Mouse (Mus musculus): ENCODE data around the gene Hist1h1e. TPM values are rescaled to one million over a fixed set of nuclear protein-coding genes. Genes with fewer than 3 reads are reported as not detected.

Gene Hist1h1e
- polyA plus RNA-seq, 1 experiment from 2014 or later: 17.8 TPM

- WGBS: under 1% methylated on average over 18 of the region's 18 CpGs
- H3K4me2 ChIP-seq (ENCODE audit: low read length): peak within 1 kb of the TSS; percentile 83
- H3K4me3 ChIP-seq (ENCODE audit: low read depth, low read length): peak within 1 kb of the TSS; percentile 46
Observed at GRCm38 (mm10) chr13:23571022-23571503, 51.3 kb downstream of the Hist1h1e start, which contains the start of the genes Hist1h2ae and Hist1h2bg. TSS of gene Hist1h2ae (minus strand) at chr13:23571220. TSS of gene Hist1h2bg (plus strand) at chr13:23571396.

More at GRCm38 (mm10) chr13:23571022-23571503, 51.3 kb downstream of the Hist1h1e start, which contains the start of the genes Hist1h2ae and Hist1h2bg:
- no peaks in the 10 kb centered on the region for H3K9me3 ChIP-seq (replicated peaks; ENCODE audit: control insufficient read depth, low read length)
- peak within 1 kb of the TSS; percentile 84 for H3K9ac ChIP-seq (ENCODE audit: low read length)
- ATAC-seq (peak; percentile 90), DNase-seq (ENCODE audit: low spot score) (peak; percentile 99)
- peaks cover 17% of the 10 kb centered on the region for H3K4me1 ChIP-seq (ENCODE audit: control insufficient read depth, insufficient read depth, low read length)
- no peaks in the 10 kb centered on the region for H3K27me3 ChIP-seq (replicated peaks; ENCODE audit: control insufficient read depth, insufficient read depth, low read length)
- no peaks in the 10 kb centered on the region for H3K36me3 ChIP-seq (ENCODE audit: control insufficient read depth, insufficient read depth, low read length)
- peak within 1 kb of the TSS; percentile 93 for H3K27ac ChIP-seq (ENCODE audit: low read depth, low read length)

Small RNA genes lying within 50 kb of the gene (microRNA-seq; reads per million reads assigned to microRNA genes)
- gene Gm44359 (not detected), gene Gm44394 (not detected)

Other genes with a start within 250 kb of the Hist1h1e start
- gene Abt1, start 198.7 kb downstream of the Hist1h1e start, polyA plus RNA-seq (2014; fragmentation: Nextera tagmentation; extraction: Ambion mirVana): 12.9 and 13.8 TPM in 2 replicates
- 0.22 TPM in 1 of 2 replicates, not detected in the other for gene Btn1a1, start 156.7 kb downstream of the Hist1h1e start, polyA plus RNA-seq (2014; fragmentation: Nextera tagmentation; extraction: Ambion mirVana)
- 0.10 TPM in 1 of 2 replicates, not detected in the other for gene Btn2a2, start 133.7 kb downstream of the Hist1h1e start, polyA plus RNA-seq (2014; fragmentation: Nextera tagmentation; extraction: Ambion mirVana)
- gene Hist1h4h, start 91.5 kb downstream of the Hist1h1e start, polyA plus RNA-seq (2014; fragmentation: Nextera tagmentation; extraction: Ambion mirVana): 4.3 and 7.1 TPM in 2 replicates
- gene Hist1h2af, start 88.7 kb downstream of the Hist1h1e start, polyA plus RNA-seq (2014; fragmentation: Nextera tagmentation; extraction: Ambion mirVana): 1.9 and 4.4 TPM in 2 replicates
- gene Hist1h3g, start 87.1 kb downstream of the Hist1h1e start, polyA plus RNA-seq (2014; fragmentation: Nextera tagmentation; extraction: Ambion mirVana): 2.2 and 5.3 TPM in 2 replicates
- 0.30 and 0.32 TPM in 2 replicates for gene Hist1h2bh, start 79.2 kb downstream of the Hist1h1e start, polyA plus RNA-seq (2014; fragmentation: Nextera tagmentation; extraction: Ambion mirVana)
- 0.62 and 0.89 TPM in 2 replicates for gene Hist1h3f, start 78.5 kb downstream of the Hist1h1e start, polyA plus RNA-seq (2014; fragmentation: Nextera tagmentation; extraction: Ambion mirVana)
- gene Hist1h4f, start 70.9 kb downstream of the Hist1h1e start, polyA plus RNA-seq (2014; fragmentation: Nextera tagmentation; extraction: Ambion mirVana): not detected in 2 replicates
- gene Hist1h1d, start 69.3 kb downstream of the Hist1h1e start, polyA plus RNA-seq (2014; fragmentation: Nextera tagmentation; extraction: Ambion mirVana): 0.36 and 0.52 TPM in 2 replicates
- gene Hist1h3e, start 60.2 kb downstream of the Hist1h1e start, polyA plus RNA-seq (2014; fragmentation: Nextera tagmentation; extraction: Ambion mirVana): 3.4 and 5.7 TPM in 2 replicates
- gene Hist1h2ae, start 51.3 kb downstream of the Hist1h1e start, polyA plus RNA-seq (2014; fragmentation: Nextera tagmentation; extraction: Ambion mirVana): 65.4 and 105 TPM in 2 replicates
- 2.3 and 4.3 TPM in 2 replicates for gene Hist1h2bg, start 51.2 kb downstream of the Hist1h1e start, polyA plus RNA-seq (2014; fragmentation: Nextera tagmentation; extraction: Ambion mirVana)
- gene Hist1h2bf, start 48.4 kb downstream of the Hist1h1e start, polyA plus RNA-seq (2014; fragmentation: Nextera tagmentation; extraction: Ambion mirVana): 1.2 and 3.9 TPM in 2 replicates
- gene Hist1h2ad, start 48.2 kb downstream of the Hist1h1e start, polyA plus RNA-seq (2014; fragmentation: Nextera tagmentation; extraction: Ambion mirVana): 2.2 and 3.2 TPM in 2 replicates
- 5.8 and 5.9 TPM in 2 replicates for gene Hist1h3d, start 46.8 kb downstream of the Hist1h1e start, polyA plus RNA-seq (2014; fragmentation: Nextera tagmentation; extraction: Ambion mirVana)
- gene Hist1h4d, start 41.0 kb downstream of the Hist1h1e start, polyA plus RNA-seq (2014; fragmentation: Nextera tagmentation; extraction: Ambion mirVana): 61.0 and 106 TPM in 2 replicates
- 1.2 and 1.8 TPM in 2 replicates for gene Hist1h2be, start 1.4 kb downstream of the Hist1h1e start, polyA plus RNA-seq (2014; fragmentation: Nextera tagmentation; extraction: Ambion mirVana)
- gene Hist1h2ac, start 61.4 kb upstream of the Hist1h1e start, polyA plus RNA-seq (2014; fragmentation: Nextera tagmentation; extraction: Ambion mirVana): 0.91 and 1.3 TPM in 2 replicates
- 32.2 and 39.5 TPM in 2 replicates for gene Hist1h2bc, start 61.6 kb upstream of the Hist1h1e start, polyA plus RNA-seq (2014; fragmentation: Nextera tagmentation; extraction: Ambion mirVana)
- gene Hist1h1t, start 73.3 kb upstream of the Hist1h1e start, polyA plus RNA-seq (2014; fragmentation: Nextera tagmentation; extraction: Ambion mirVana): not detected in 2 replicates
- 2.9 and 6.5 TPM in 2 replicates for gene Hist1h4c, start 75.9 kb upstream of the Hist1h1e start, polyA plus RNA-seq (2014; fragmentation: Nextera tagmentation; extraction: Ambion mirVana)
- gene Hfe, start 88.3 kb upstream of the Hist1h1e start, polyA plus RNA-seq (2014; fragmentation: Nextera tagmentation; extraction: Ambion mirVana): 3.5 and 4.7 TPM in 2 replicates
- 16.9 and 25.2 TPM in 2 replicates for gene Hist1h1c, start 116.2 kb upstream of the Hist1h1e start, polyA plus RNA-seq (2014; fragmentation: Nextera tagmentation; extraction: Ambion mirVana)
- gene Hist1h3c, start 123.0 kb upstream of the Hist1h1e start, polyA plus RNA-seq (2014; fragmentation: Nextera tagmentation; extraction: Ambion mirVana): 2.4 and 5.9 TPM in 2 replicates
- 1.3 and 1.5 TPM in 2 replicates for gene Hist1h2bb, start 124.2 kb upstream of the Hist1h1e start, polyA plus RNA-seq (2014; fragmentation: Nextera tagmentation; extraction: Ambion mirVana)
- gene Hist1h2ab, start 128.6 kb upstream of the Hist1h1e start, polyA plus RNA-seq (2014; fragmentation: Nextera tagmentation; extraction: Ambion mirVana): 27.8 and 49.2 TPM in 2 replicates
- 2.3 and 9.6 TPM in 2 replicates for gene Hist1h3b, start 129.7 kb upstream of the Hist1h1e start, polyA plus RNA-seq (2014; fragmentation: Nextera tagmentation; extraction: Ambion mirVana)
- gene Hist1h4b, start 134.5 kb upstream of the Hist1h1e start, polyA plus RNA-seq (2014; fragmentation: Nextera tagmentation; extraction: Ambion mirVana): 3.5 and 4.7 TPM in 2 replicates
- gene Hist1h4a, start 138.7 kb upstream of the Hist1h1e start, polyA plus RNA-seq (2014; fragmentation: Nextera tagmentation; extraction: Ambion mirVana): 0.97 TPM in 1 of 2 replicates, not detected in the other
- 2.0 and 4.7 TPM in 2 replicates for gene Hist1h3a, start 139.8 kb upstream of the Hist1h1e start, polyA plus RNA-seq (2014; fragmentation: Nextera tagmentation; extraction: Ambion mirVana)
- gene Hist1h1a, start 141.1 kb upstream of the Hist1h1e start, polyA plus RNA-seq (2014; fragmentation: Nextera tagmentation; extraction: Ambion mirVana): 2.3 and 2.4 TPM in 2 replicates
- not detected in 2 replicates for gene Trim38, start 147.4 kb upstream of the Hist1h1e start, polyA plus RNA-seq (2014; fragmentation: Nextera tagmentation; extraction: Ambion mirVana)
- not detected in 2 replicates for gene Slc17a2, start 184.4 kb upstream of the Hist1h1e start, polyA plus RNA-seq (2014; fragmentation: Nextera tagmentation; extraction: Ambion mirVana)
- gene Slc17a3, start 216.9 kb upstream of the Hist1h1e start, polyA plus RNA-seq (2014; fragmentation: Nextera tagmentation; extraction: Ambion mirVana): not detected in 2 replicates
- gene Slc17a1, start 245.2 kb upstream of the Hist1h1e start, polyA plus RNA-seq (2014; fragmentation: Nextera tagmentation; extraction: Ambion mirVana): not detected in 2 replicates